Comparison of ENCODE assay signal across 36 mouse cellular contexts in genomic region chr6:28191935-28192334, GRCm38 (mm10). TPM values are rescaled to one million over a fixed set of nuclear protein-coding genes. Genes with fewer than 3 reads are reported as not detected.
"Had no signal": no experiment of that assay in that cellular context is flagged by ENCODE, and none has a peak within 500 bp of the region (broad histone marks: within the 10 kb centered on the region; RNA-seq: fewer than 3 reads in every experiment).

No protein-coding gene starts in this region.

- H3K4me1 ChIP-seq: heart, embryonic 12.5 days; heart, embryonic 13.5 days; heart, embryonic 15.5 days; hindbrain, embryonic 10.5 days; hindbrain, embryonic 12.5 days; hindbrain, embryonic 13.5 days; hindbrain, embryonic 15.5 days; intestine, embryonic 15.5 days; kidney, embryonic 15.5 days had no signal

- H3K4me3 ChIP-seq: heart, embryonic 12.5 days; heart, embryonic 13.5 days; heart, embryonic 15.5 days; hindbrain, embryonic 10.5 days; hindbrain, embryonic 12.5 days; hindbrain, embryonic 13.5 days; hindbrain, embryonic 15.5 days; intestine, embryonic 15.5 days; kidney, embryonic 15.5 days; layer of hippocampus, adult 2 months; left cerebral cortex, adult 2 months had no signal

- H3K9me3 ChIP-seq: heart, embryonic 12.5 days; heart, embryonic 13.5 days; heart, embryonic 15.5 days; hindbrain, embryonic 10.5 days; hindbrain, embryonic 12.5 days; hindbrain, embryonic 13.5 days; hindbrain, embryonic 15.5 days; intestine, embryonic 15.5 days; kidney, embryonic 15.5 days had no signal

- ATAC-seq: hindbrain, embryonic 16.5 days; hindbrain, postnatal 0 days; inflammation-experienced regulatory T-cells, adult 6 months; intestine, embryonic 15.5 days; intestine, embryonic 16.5 days; intestine, postnatal 0 days had no signal

- H3K4me2 ChIP-seq: heart, embryonic 12.5 days; heart, embryonic 13.5 days; heart, embryonic 15.5 days; hindbrain, embryonic 12.5 days; hindbrain, embryonic 13.5 days; hindbrain, embryonic 14.5 days; hindbrain, embryonic 15.5 days; intestine, embryonic 15.5 days; kidney, embryonic 15.5 days had no signal

- H3K9ac ChIP-seq: heart, embryonic 12.5 days; heart, embryonic 13.5 days; heart, embryonic 15.5 days; hindbrain, embryonic 12.5 days; hindbrain, embryonic 13.5 days; hindbrain, embryonic 14.5 days; hindbrain, embryonic 15.5 days; intestine, embryonic 15.5 days; kidney, embryonic 15.5 days had no signal

- H3K27ac ChIP-seq: heart, embryonic 13.5 days; heart, embryonic 15.5 days; hindbrain, embryonic 10.5 days; hindbrain, embryonic 12.5 days; hindbrain, embryonic 13.5 days; hindbrain, embryonic 14.5 days; hindbrain, embryonic 15.5 days; hindbrain, postnatal 0 days; intestine, embryonic 15.5 days; kidney, embryonic 15.5 days; kidney, postnatal 0 days; layer of hippocampus, adult 2 months; left cerebral cortex, adult 2 months had no signal

- DNase-seq: heart, postnatal 10 days; heart, postnatal 14 days; heart, postnatal 36 days; heart, postnatal 4 days; kidney, adult 11 months; kidney, adult 18-20 months; kidney, adult 2 months; kidney, adult 8-10 months; kidney, adult 9 months; kidney, postnatal 10 days; kidney, postnatal 14 days; kidney, postnatal 25 days; kidney, postnatal 36 days; kidney, postnatal 4 days; layer of hippocampus, adult 9-11 months; layer of hippocampus, postnatal 36 days had no signal

- H3K36me3 ChIP-seq: heart, embryonic 12.5 days; heart, embryonic 13.5 days; heart, embryonic 15.5 days; hindbrain, embryonic 10.5 days; hindbrain, embryonic 12.5 days; hindbrain, embryonic 13.5 days; hindbrain, embryonic 15.5 days; intestine, embryonic 15.5 days; kidney, embryonic 15.5 days had no signal

- H3K27me3 ChIP-seq: heart, embryonic 12.5 days; heart, embryonic 13.5 days; heart, embryonic 15.5 days; hindbrain, embryonic 12.5 days; hindbrain, embryonic 13.5 days; hindbrain, embryonic 15.5 days; intestine, embryonic 15.5 days; kidney, embryonic 15.5 days had no signal

RNA-seq across cellular contexts. Expression of gene Grm8, which starts 57.0 kb away (rescaled TPM):
- total RNA-seq: heart, postnatal 36 days; heart, postnatal 4 days; hematopoietic stem cell, adult 5-6 weeks had no signal
- polyA plus RNA-seq: heart, postnatal 0 days; inflammation-experienced regulatory T-cells, adult 6 months; kidney, adult 2 months had no signal
